Mouse (Mus musculus) lung, adult 18-20 months (tissue): Measurements from ENCODE around the gene Lat.
"Not testable (repeated sequence)": the region's sequence is repeated elsewhere in the genome, so short reads cannot be mapped to it uniquely, and the experiment has no call there.

Source experiments
- DNase-seq, 2 experiments: peaks; one replicate each; pipeline ENCODE4 v3.0.0; 2022; ENCODE audit warnings: mixed read lengths in 2 of 2

Gene Lat

DNA sequence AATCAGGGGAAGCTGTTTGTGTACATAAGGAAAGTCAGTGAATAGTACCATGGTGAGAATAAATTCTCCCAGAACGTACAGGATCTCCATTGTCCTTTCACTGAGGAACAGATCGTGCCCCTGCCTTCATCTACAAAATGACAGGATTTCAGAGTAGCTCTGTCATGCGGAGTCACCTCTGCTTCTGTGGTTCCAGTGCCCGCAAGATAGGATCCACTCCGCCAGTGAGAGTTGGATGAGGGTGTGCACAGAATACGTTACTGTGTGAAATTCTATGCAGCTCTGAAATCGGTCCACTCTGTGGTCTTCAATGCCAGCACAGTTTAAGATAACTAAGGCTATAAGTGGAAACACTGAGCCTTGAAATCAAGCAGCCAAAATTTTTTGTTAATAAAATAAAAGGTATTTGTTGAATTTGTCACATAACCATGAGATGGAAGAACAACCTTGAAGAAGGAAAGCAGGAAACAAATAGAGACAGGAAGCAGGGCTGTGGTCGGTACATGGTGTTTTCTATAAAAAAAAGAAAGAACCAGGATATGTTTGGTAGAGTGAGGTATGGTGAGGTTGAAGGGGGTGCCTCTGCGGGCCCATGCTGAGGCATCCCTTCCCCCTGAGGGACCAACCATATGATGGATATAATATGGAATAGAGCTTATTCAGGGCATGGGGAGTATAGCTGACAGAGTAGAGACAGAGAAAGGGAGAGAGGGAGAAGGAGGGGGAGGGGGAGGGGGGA, 39.3 kb downstream of the Lat start:
- DNase-seq: no peak

DNA sequence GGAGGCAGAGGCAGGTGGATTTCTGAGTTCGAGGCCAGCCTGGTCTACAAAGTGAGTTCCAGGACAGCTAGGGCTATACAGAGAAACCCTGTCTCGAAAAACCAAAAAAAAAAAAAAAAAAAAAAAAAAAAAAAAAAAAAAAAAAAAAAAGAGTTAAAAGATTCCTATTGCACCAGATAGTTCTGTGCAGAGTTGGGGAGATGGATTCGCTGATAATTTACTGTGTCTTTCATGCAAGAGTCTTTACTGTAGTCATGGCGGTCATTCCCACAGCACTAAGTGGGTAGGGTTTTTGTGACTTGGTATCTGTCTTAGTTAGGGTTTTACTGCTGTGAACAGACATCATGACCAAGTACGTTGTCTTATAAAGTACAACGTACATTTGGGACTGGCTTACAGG, 40.5 kb downstream of the Lat start:
- not testable (repeated sequence) for DNase-seq

DNA sequence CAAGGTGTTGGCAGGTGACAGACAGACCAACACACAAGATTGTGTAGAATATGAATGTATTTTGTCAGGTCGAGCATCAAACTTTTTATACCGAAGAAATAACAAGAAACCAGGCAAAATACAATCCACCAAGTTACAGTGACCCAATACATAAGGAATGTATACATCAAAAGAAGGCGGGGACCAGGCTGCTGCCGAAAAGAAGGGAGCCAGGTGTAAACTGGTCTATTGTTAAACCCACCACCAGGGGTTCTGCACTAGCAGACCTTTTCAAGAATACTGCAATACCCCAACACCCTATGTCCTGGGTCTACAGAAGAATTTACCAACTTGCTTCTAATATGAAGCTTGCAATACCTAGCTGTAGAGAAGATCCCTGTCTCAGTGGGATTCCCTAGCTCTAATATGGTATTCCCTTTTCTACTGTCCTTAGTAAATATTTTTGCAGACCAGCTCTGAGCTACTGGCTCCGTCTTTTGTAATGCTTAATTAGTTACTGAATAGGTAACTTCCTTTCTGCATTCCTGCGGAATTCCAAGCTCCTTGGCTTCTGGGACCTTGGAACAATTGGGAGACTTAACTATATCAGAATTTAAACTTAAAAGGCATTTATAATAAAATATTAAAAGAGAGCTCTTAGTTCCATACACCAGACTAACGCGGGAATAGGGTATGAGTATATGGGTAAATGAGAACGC, 43.6 kb downstream of the Lat start:
- DNase-seq: not testable (repeated sequence)

DNA sequence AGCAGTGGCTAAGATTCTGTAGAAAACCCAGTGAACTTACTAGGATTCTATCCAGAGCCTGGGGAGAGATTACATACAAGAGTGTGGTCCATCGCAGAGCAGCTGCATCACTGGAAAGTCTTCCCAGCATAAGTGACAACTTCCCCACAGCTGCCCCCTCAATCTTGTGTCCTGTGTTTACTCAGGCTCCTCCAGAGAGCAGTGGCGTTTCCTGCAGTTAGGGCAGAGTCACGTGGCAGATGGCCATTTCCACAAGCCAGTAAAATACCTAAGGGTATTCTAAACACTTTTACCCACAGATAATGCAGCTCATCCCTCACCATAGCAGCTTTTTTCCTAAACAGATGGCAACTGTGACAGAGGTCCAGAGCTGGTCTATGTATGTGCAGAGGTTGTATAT, 44.6 kb downstream of the Lat start:
- DNase-seq: no peak

DNA sequence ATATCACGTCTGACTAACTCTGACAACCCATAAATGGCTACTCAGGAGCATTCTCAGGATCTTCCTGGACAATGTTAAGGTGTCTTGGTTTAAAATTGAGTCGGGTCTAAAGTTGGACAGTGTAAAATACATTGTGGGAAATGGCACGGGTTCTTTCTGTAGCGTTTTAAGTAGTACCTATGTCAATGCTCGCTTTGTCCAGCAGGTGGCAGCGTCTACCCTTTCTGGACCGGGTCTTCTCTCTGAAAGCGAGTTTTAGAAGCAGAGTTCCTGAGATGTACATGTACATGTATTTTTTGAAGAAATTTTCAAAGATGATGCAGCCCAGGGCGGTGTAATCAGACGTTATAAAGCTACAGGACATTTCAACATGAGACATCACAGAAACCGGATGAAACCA, 45.6 kb downstream of the Lat start:
- DNase-seq: peak; percentile 72 to 78

DNA sequence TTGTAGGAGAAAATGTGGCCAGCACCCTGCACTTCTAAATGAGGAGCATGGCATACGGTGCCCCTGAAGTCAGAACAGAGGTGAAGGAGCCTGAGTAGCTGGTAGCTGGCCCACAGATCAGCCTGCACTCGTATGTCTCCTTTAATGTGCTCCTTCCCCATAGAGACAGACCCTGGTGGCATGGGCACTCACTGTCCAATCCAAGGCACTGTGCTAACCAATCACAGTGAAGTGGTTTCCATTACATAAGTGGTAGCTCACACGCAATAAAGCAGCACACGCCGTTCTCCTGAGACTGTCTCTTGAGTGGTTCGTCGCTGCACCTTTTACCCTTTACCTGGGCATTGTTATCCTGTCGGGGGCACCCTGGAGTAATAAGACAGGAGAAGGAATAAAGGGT, 55.1 kb downstream of the Lat start:
- peak; percentile 41 to 62 for DNase-seq
